Mouse (Mus musculus) heart, postnatal 0 days (tissue): ENCODE measurements around the gene Ints4. TPM values are rescaled to one million over a fixed set of nuclear protein-coding genes. Genes with fewer than 3 reads are reported as not detected.

Source experiments
- ATAC-seq: fragments of 200-750 bp; cut with Nextera tagmentation; 2 replicates; pipeline ENCODE4 v1.8.0; 2017; ENCODE audit warnings: low read depth, moderate number of reproducible peaks, moderate library complexity; ENCODE audit not compliant: insufficient read depth
- DNase-seq: peaks from one replicate; pipeline ENCODE4 v3.0.0-alpha.2; 2016; ENCODE audit warnings: low spot score
- H3K27ac ChIP-seq: fragments of 300-500 bp; sonication (generic); 2 replicates; pipeline ENCODE4 v1.5.1; 2014; ENCODE audit warnings: low read depth, mild to moderate bottlenecking
- H3K27me3 ChIP-seq: fragments of 300-500 bp; sonication (generic); 2 replicates; pipeline ENCODE4 v1.6.1; 2014; ENCODE audit warnings: low read length, mixed read lengths; ENCODE audit not compliant: control insufficient read depth, insufficient read depth
- H3K36me3 ChIP-seq: fragments of 300-500 bp; sonication (generic); replicated peaks from 2 replicates; pipeline ENCODE4 v1.6.1; 2014; ENCODE audit warnings: low read length, mixed read lengths; ENCODE audit not compliant: control insufficient read depth, insufficient read depth
- H3K4me1 ChIP-seq: fragments of 300-500 bp; sonication (generic); 2 replicates; pipeline ENCODE4 v1.6.1; 2014; ENCODE audit warnings: antibody characterized with exemption; ENCODE audit not compliant: control insufficient read depth, insufficient read depth
- H3K4me2 ChIP-seq: fragments of 300-500 bp; sonication (generic); 2 replicates; pipeline ENCODE4 v1.6.1; 2014; ENCODE audit warnings: low read depth, mild to moderate bottlenecking, low read length, moderate library complexity
- H3K4me3 ChIP-seq: fragments of 300-500 bp; sonication (generic); 2 replicates; pipeline ENCODE4 v1.5.1; 2014; ENCODE audit warnings: low read depth, low read length
- H3K9ac ChIP-seq: fragments of 300-500 bp; sonication (generic); replicated peaks from 2 replicates; pipeline ENCODE4 v1.6.1; 2014; ENCODE audit warnings: low read depth, low read length, mixed read lengths
- H3K9me3 ChIP-seq: fragments of 300-500 bp; sonication (generic); replicated peaks from 2 replicates; pipeline ENCODE4 v1.6.1; 2016; ENCODE audit warnings: low read length; ENCODE audit not compliant: control insufficient read depth
- CTCF ChIP-seq: IDR thresholded peaks from 2 replicates; pipeline ENCODE4 v1.5.1; 2016; ENCODE audit warnings: antibody characterized with exemption, control low read depth, low read depth
- EP300 ChIP-seq: IDR thresholded peaks from 2 replicates; pipeline ENCODE4 v1.6.1; 2016; ENCODE audit warnings: antibody characterized with exemption, low read depth
- WGBS: fragments of 180-500 bp; shearing (Covaris S2); extraction: QIAGEN DNeasy Blood & Tissue Kit; methylation state at CpG from one replicate; pipeline ENCODE4 v1.1.7; 2014; 5-methylcytosine and 5-hydroxymethylcytosine counted together
- polyA plus RNA-seq: library from polyadenylated mRNA; unstranded; fragments of >200 nt; fragmentation: Nextera tagmentation; extraction: Ambion mirVana; gene quantifications from 2 replicates; pipeline ENCODE4 v1.2.1, GENCODE M21; 2015
- total RNA-seq: library from RNA; depleted of rRNA; stranded (reverse); fragments of >200 nt; gene quantifications from 2 replicates; pipeline ENCODE4 v1.2.3, GENCODE M21; 2014; ENCODE audit warnings: low replicate concordance

Gene Ints4
- total and polyA plus RNA-seq, 2 experiments from 2014 or later: 28.2 to 29.8 TPM

DNA sequence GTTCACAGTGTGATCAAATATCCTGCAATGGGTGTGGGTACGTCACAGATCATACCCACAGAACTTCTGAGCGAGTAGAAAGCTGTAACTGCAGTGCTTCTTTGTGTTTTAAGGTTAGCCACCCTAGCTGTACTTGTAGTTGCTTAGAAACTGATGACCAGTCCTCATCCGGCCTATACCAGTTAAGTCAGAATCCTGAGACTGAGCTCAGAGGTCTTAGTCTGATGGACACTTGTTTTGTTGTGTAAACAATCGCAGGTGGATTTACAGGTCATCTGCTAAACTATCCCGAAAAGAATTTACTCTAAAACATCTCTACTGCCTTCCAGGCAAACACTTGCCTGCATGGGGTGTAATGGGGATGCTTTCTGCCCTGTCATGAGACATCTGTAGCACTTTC is 55.8 kb downstream of the Ints4 start:
- DNase-seq: no peak
- Histone ChIP-seq H3K9me3 (no peaks in the 10 kb centered on the region), H3K36me3 (peaks cover 88% of the 10 kb centered on the region), H3K4me2 (no peak overlapping the region), H3K4me3 (no peak overlapping the region), H3K4me1 (no peaks in the 10 kb centered on the region), H3K27me3 (no peaks in the 10 kb centered on the region), H3K27ac (no peak overlapping the region), H3K9ac (no peak overlapping the region)
- ATAC-seq: no peak
- WGBS: 91% methylated on average over 5 of the region's 5 CpGs
- TF ChIP-seq EP300: no peak
- no peak for TF ChIP-seq CTCF

DNA sequence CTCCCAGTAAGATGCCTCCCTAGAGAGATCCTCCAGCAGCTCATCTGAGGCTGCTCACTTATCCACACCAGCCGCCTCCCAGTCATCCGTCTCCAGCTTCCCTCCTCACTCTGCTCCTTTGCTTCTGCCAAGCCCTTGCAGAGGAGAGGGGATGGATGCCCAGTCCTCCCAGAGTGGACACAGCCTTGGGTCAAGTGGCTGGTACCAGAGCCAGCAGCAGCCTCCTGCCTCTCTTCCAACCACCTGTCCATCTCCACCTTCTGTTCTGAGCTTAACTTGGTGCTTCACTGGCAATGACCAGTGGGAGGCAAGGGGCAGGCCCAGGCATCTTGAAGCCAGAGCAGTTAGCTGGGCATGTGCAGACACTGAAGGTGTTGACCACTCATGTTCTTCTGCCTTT is 65.7 kb downstream of the Ints4 start:
- ATAC-seq: no peak

DNA sequence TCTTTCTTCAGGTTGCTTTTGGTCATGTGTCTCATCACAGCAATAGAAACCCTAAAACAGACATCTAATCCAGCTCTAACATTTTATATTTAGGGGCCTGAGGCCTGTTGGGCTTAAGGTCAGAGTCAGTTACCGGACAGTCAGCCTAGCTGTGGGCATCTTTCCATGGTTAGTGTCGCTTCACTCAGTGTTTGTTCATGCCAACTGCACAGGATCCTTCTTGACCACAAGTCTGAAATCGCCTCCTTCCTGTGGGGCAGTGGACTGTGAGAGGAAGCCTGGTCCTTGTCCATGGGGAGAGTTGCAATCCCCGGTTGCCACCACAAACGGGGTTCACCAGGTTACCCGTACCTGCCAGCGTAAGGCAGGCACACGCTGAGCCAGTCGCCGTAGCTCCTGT is 68.5 kb downstream of the Ints4 start:
- Histone ChIP-seq H3K4me2 (no peak overlapping the region), H3K9me3 (no peaks in the 10 kb centered on the region), H3K4me1 (no peaks in the 10 kb centered on the region), H3K36me3 (peaks cover 7% of the 10 kb centered on the region; the same call in 1 of the 2 replicates), H3K9ac (no peak overlapping the region), H3K4me3 (no peak overlapping the region), H3K27me3 (no peaks in the 10 kb centered on the region), H3K27ac (no peak overlapping the region)
- ATAC-seq (no peak), DNase-seq (no peak)
- TF ChIP-seq EP300: no peak
- TF ChIP-seq CTCF: no peak
- 91% methylated on average over 10 of the region's 10 CpGs for WGBS

More for the DNA sequence above, 65.7 kb downstream of the Ints4 start:
- Histone ChIP-seq H3K9ac (no peak overlapping the region), H3K27ac (no peak overlapping the region), H3K9me3 (no peaks in the 10 kb centered on the region), H3K27me3 (no peaks in the 10 kb centered on the region), H3K36me3 (peaks cover 28% of the 10 kb centered on the region), H3K4me1 (no peaks in the 10 kb centered on the region), H3K4me3 (no peak overlapping the region), H3K4me2 (no peak overlapping the region)
- DNase-seq: no peak
- whole genome bisulfite sequencing: 68% methylated on average over 2 of the region's 2 CpGs
- no peak for TF ChIP-seq EP300

DNA sequence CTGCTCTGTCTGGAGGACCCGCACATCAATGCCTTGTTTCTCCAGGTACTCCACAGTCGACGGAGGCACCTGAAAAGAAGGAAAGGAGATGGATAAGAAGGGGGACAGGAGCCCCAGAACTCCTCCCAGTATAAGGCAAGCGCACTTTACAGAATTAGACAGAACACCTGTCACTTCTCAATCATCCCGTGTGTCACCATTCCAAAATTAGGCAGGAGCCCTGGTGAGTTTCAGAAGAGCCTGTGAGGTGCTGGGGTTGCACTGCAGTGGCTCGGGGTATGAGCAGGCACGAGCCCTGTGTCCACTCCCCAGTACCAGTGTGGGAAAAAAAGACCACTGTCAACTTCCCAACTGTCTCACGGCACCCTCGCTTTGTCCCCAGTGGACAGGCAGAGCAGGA is 69.9 kb downstream of the Ints4 start:
- TF ChIP-seq CTCF: no peak
- TF ChIP-seq EP300: no peak
- H3K4me1 ChIP-seq: no peaks in the 10 kb centered on the region
- DNase-seq: no peak
- H3K4me2 ChIP-seq: no peak overlapping the region
- no peak for ATAC-seq
- H3K9me3 ChIP-seq: no peaks in the 10 kb centered on the region
- no peak overlapping the region for H3K9ac ChIP-seq
- 77% methylated on average over 9 of the region's 9 CpGs for WGBS
- H3K4me3 ChIP-seq: no peak overlapping the region
- H3K27me3 ChIP-seq: no peaks in the 10 kb centered on the region
- H3K36me3 ChIP-seq: 0 out of 2 replicates have a peak, but pooled peaks cover 3% of the 10 kb centered on the region
- no peak overlapping the region for H3K27ac ChIP-seq

DNA sequence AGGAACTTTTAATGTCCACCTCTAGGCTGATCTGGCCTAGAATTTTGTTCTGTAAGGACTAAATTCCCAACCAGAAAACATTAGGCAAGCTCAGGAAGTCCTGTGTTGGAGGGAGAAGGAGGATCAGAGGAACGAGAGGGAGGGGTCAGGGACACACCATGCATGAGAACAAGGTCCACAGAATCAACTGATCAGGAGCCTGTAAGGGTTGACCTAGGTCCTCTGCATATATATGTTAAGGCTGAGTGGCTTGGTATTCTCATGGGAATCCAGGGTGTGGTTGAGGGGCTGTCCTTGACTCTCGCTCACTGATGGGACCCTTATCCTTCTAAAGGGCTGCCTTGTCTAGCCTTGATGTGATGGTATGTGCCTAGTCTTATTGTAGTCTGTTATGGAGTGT is 82.8 kb downstream of the Ints4 start:
- H3K9ac ChIP-seq: no peak overlapping the region
- no peak for DNase-seq
- H3K9me3 ChIP-seq: no peaks in the 10 kb centered on the region
- no peak overlapping the region for H3K4me2 ChIP-seq
- H3K27me3 ChIP-seq: no peaks in the 10 kb centered on the region
- no peak overlapping the region for H3K4me3 ChIP-seq
- peaks cover 4% of the 10 kb centered on the region; the same call in 1 of the 2 replicates for H3K36me3 ChIP-seq
- ATAC-seq: no peak
- TF ChIP-seq CTCF (no peak), EP300 (no peak)
- no peaks in the 10 kb centered on the region for H3K4me1 ChIP-seq
- no peak overlapping the region for H3K27ac ChIP-seq
- 74% methylated on average over 2 of the region's 2 CpGs for WGBS

DNA sequence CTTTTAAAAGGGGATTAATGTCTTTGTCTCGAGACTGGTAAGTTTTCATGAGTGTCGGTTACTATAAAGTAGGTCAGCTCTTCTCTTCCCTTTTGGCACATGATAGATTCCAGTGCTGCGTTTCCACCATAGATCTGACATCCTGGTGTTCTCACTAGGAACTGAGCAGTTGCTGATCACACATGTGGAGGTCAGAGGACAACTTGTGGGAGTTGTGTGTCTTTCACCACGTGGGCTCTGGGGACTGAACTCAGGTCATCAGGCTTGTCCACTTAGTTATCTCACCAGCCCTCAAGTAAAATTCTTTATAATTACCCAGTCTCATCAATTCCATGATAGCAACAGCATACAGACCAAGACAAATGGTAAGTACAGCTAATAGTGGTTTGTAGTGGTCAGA is 88.6 kb downstream of the Ints4 start:
- H3K4me2 ChIP-seq: no peak overlapping the region
- H3K9ac ChIP-seq: no peak overlapping the region
- no peaks in the 10 kb centered on the region for H3K4me1 ChIP-seq
- TF ChIP-seq CTCF (no peak), EP300 (no peak)
- DNase-seq: no peak
- 72% methylated on average over 4 of the region's 4 CpGs for WGBS
- no peaks in the 10 kb centered on the region for H3K27me3 ChIP-seq
- no peak overlapping the region for H3K4me3 ChIP-seq
- peaks cover 19% of the 10 kb centered on the region for H3K36me3 ChIP-seq
- ATAC-seq: no peak
- no peak overlapping the region for H3K27ac ChIP-seq
- H3K9me3 ChIP-seq: no peaks in the 10 kb centered on the region
